Comparison of ENCODE assay signal across 25 mouse cellular contexts in the genomic region with DNA sequence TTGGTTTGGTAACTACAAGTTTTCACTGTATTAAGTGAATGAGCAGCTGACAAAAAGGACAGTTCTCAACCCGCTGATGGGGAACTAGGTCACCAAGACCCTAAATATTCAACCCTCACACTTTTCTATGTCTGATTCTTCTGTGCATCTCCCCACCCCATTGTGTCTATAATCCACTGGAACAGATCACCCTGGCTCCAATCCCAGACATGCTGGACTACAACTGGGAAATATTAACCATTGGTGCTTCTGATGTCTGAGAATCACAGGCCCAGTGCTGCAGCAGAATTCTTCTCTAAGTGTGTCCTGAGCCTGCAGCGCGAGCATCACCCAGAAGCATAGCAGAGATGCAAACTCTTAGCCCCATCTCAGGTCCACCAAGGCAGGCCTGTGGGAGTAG.
A peak's percentile ranks its signal among the peaks of the same experiment; 100 is the strongest.
DNase-seq lines count a peak whose midpoint lies in the region; ATAC-seq and TF ChIP-seq lines count a peak whose summit lies in the region.
"Had no signal": no experiment of that assay in that cellular context is flagged by ENCODE, and none has a peak within 500 bp of the region (broad histone marks: within the 10 kb centered on the region; RNA-seq: fewer than 3 reads in every experiment).

No protein-coding gene starts in this region.

- H3K4me1 ChIP-seq in heart, postnatal 0 days (ENCODE audit: control insufficient read depth, insufficient read depth), result peaks cover 30% of the 10 kb centered on the region
- H3K4me1 ChIP-seq in midbrain, postnatal 0 days (ENCODE audit: insufficient read depth, low read length), result no peaks in the 10 kb centered on the region
- H3K4me1 ChIP-seq in midbrain, embryonic 15.5 days, result peaks cover 4% of the 10 kb centered on the region; the same call in 1 of the 2 replicates

- no peak for DNase-seq in heart, postnatal 0 days (ENCODE audit: low spot score)
- DNase-seq in heart, adult 9 months (ENCODE audit: low spot score in 2 of 2), result no peak
- DNase-seq in lung, postnatal 10 days, result peak; percentile 39
- no peak for DNase-seq in lung, postnatal 25 days (ENCODE audit: low spot score)
- DNase-seq in midbrain, postnatal 0 days (ENCODE audit: low spot score), result peak; percentile 58
- DNase-seq: adrenal gland, postnatal 10 days; adrenal gland, postnatal 36 days; B cell, adult 2 months; cerebellum, adult 11 months; cerebellum, adult 2 months; cerebellum, adult 9-11 months; gastrocnemius, postnatal 10 days; gastrocnemius, postnatal 36 days; heart, adult 2 months; heart, postnatal 36 days had no signal

- WGBS in heart, postnatal 0 days, result 86% methylated on average over 3 of the region's 3 CpGs
- WGBS in midbrain, postnatal 0 days, result 70% methylated on average over 3 of the region's 3 CpGs
- WGBS in midbrain, embryonic 15.5 days, result 74% methylated on average over 3 of the region's 3 CpGs

- no peak for TF ChIP-seq EP300 in heart, postnatal 0 days (IDR thresholded peaks at IDR 0.05; ENCODE audit: low read depth)

- peak overlapping the region; percentile 23; the same call in 1 of the 2 replicates for H3K9ac ChIP-seq in heart, postnatal 0 days (replicated peaks; ENCODE audit: low read depth, low read length)
- H3K9ac ChIP-seq in midbrain, postnatal 0 days (replicated peaks; ENCODE audit: low read length, poor library complexity, severe bottlenecking), result no peak overlapping the region
- H3K9ac ChIP-seq in midbrain, embryonic 15.5 days, result no peak overlapping the region
- H3K9ac ChIP-seq: forebrain, embryonic 13.5 days; hindbrain, embryonic 13.5 days had no signal

- no peak overlapping the region for H3K4me2 ChIP-seq in heart, postnatal 0 days (ENCODE audit: low read depth, low read length)
- no peak overlapping the region for H3K4me2 ChIP-seq in midbrain, postnatal 0 days (ENCODE audit: low read depth, low read length, poor library complexity, severe bottlenecking)
- H3K4me2 ChIP-seq in midbrain, embryonic 15.5 days, result no peak overlapping the region
- H3K4me2 ChIP-seq: forebrain, embryonic 13.5 days; heart, embryonic 11.5 days; hindbrain, embryonic 13.5 days had no signal

- H3K27me3 ChIP-seq in heart, postnatal 0 days (ENCODE audit: control insufficient read depth, insufficient read depth, low read length), result no peaks in the 10 kb centered on the region
- H3K27me3 ChIP-seq in midbrain, postnatal 0 days (ENCODE audit: insufficient read depth, low read length), result no peaks in the 10 kb centered on the region
- no peaks in the 10 kb centered on the region for H3K27me3 ChIP-seq in midbrain, embryonic 15.5 days (replicated peaks)
- H3K27me3 ChIP-seq: CH12.LX; forebrain, embryonic 13.5 days; hindbrain, embryonic 13.5 days; Patski had no signal

- no peak for ATAC-seq in heart, postnatal 0 days (ENCODE audit: insufficient read depth, low read depth)
- no peak for ATAC-seq in midbrain, postnatal 0 days (ENCODE audit: low FRiP score)
- no peak for ATAC-seq in midbrain, embryonic 15.5 days (replicated peaks)
- ATAC-seq: forebrain, embryonic 13.5 days; forebrain, embryonic 16.5 days; Patski had no signal

- H3K36me3 ChIP-seq in heart, postnatal 0 days (replicated peaks; ENCODE audit: control insufficient read depth, insufficient read depth, low read length), result no peaks in the 10 kb centered on the region
- no peaks in the 10 kb centered on the region for H3K36me3 ChIP-seq in midbrain, postnatal 0 days (ENCODE audit: insufficient read depth, low read length)
- H3K36me3 ChIP-seq in midbrain, embryonic 15.5 days (replicated peaks), result no peaks in the 10 kb centered on the region
- H3K36me3 ChIP-seq: forebrain, embryonic 10.5 days; G1E; hindbrain, embryonic 10.5 days; hindbrain, embryonic 13.5 days had no signal

- no peak for TF ChIP-seq CTCF in heart, postnatal 0 days (IDR thresholded peaks at IDR 0.05; ENCODE audit: low read depth)
- no peak for TF ChIP-seq CTCF in midbrain, postnatal 0 days (IDR thresholded peaks at IDR 0.05)

- no peak overlapping the region for H3K4me3 ChIP-seq in heart, postnatal 0 days (ENCODE audit: low read depth, low read length)
- H3K4me3 ChIP-seq in midbrain, postnatal 0 days (ENCODE audit: low read depth, low read length), result no peak overlapping the region
- H3K4me3 ChIP-seq in midbrain, embryonic 15.5 days, result no peak overlapping the region
- H3K4me3 ChIP-seq: forebrain, embryonic 10.5 days; forebrain, embryonic 13.5 days; heart, adult 2 months; hindbrain, embryonic 10.5 days; hindbrain, embryonic 13.5 days had no signal

- H3K27ac ChIP-seq in heart, postnatal 0 days (ENCODE audit: low read depth), result no peak overlapping the region
- no peak overlapping the region for H3K27ac ChIP-seq in midbrain, postnatal 0 days (ENCODE audit: low read depth, low read length)
- H3K27ac ChIP-seq in midbrain, embryonic 15.5 days, result no peak overlapping the region
- H3K27ac ChIP-seq: forebrain, embryonic 13.5 days; heart, adult 2 months; hindbrain, embryonic 10.5 days; hindbrain, embryonic 13.5 days had no signal

- H3K9me3 ChIP-seq in heart, postnatal 0 days (replicated peaks; ENCODE audit: control insufficient read depth, low read length), result no peaks in the 10 kb centered on the region
- H3K9me3 ChIP-seq in midbrain, postnatal 0 days (ENCODE audit: low read length), result no peaks in the 10 kb centered on the region
- no peaks in the 10 kb centered on the region for H3K9me3 ChIP-seq in midbrain, embryonic 15.5 days
- H3K9me3 ChIP-seq: forebrain, embryonic 10.5 days; forebrain, embryonic 13.5 days; G1E; hindbrain, embryonic 10.5 days; hindbrain, embryonic 13.5 days had no signal

Comparison
In these comparisons a context has a peak if more than half of its experiments do, and no peak if none do; other contexts are left out.
1. DNase-seq: peak in lung, postnatal 10 days (single experiment) and midbrain, postnatal 0 days (single experiment); none in heart, postnatal 0 days (single experiment), heart, adult 9 months (0 of 2) and lung, postnatal 25 days (single experiment).